Mouse (Mus musculus) heart, postnatal 0 days (tissue): ENCODE data around the gene Cyp27b1.

ENCODE experiments used
- CTCF ChIP-seq: IDR thresholded peaks from 2 replicates; pipeline ENCODE4 v1.5.1; 2016; ENCODE audit warnings: antibody characterized with exemption, control low read depth, low read depth
- EP300 ChIP-seq: IDR thresholded peaks from 2 replicates; pipeline ENCODE4 v1.6.1; 2016; ENCODE audit warnings: antibody characterized with exemption, low read depth

- TF ChIP-seq CTCF (no peak), EP300 (peak; percentile 78; the same call in 1 of the 2 replicates)
Observed at GRCm38 (mm10) chr10:127063239-127063872, 15.3 kb downstream of the Cyp27b1 start, which contains the start of gene Cdk4.
